Mouse (Mus musculus) cerebellum, adult 18-20 months (tissue): Measurements from ENCODE around the gene Ccdc15.

Experiments used
- DNase-seq, 2 experiments: peaks; one replicate each; pipeline ENCODE4 v3.0.0; 2021

The Ccdc15 gene

GRCm38 (mm10) chr9:37230486-37231195 lies 117.6 kb downstream of the Ccdc15 start:
- no peak for DNase-seq

- DNase-seq, result peak; percentile 74 to 76
Observed at GRCm38 (mm10) chr9:37229880-37230325, 118.3 kb downstream of the Ccdc15 start.
